Mouse (Mus musculus): ENCODE results near the gene Lca5. TPM values are rescaled to one million over a fixed set of nuclear protein-coding genes. Genes with fewer than 3 reads are reported as not detected.
A peak's percentile ranks its signal among the peaks of the same experiment; 100 is the strongest.

The Lca5 gene
- total RNA-seq (2021): 6.1 and 6.5 TPM in 2 replicates
- long read RNA-seq, experiment 1: 0 reads
- long read RNA-seq, experiment 2, partial matches to known transcripts: 0 of 3 reads
- long read RNA-seq, experiment 2, other reads (novel, unspliced or antisense): 3 of 3 reads

- DNase-seq: peak; percentile 95
These were observed at the start of gene Lca5 for GRCm38 (mm10) chr9:83440392-83441357. Gene Lca5 (minus strand): TSS chr9:83441127.

- DNase-seq: no peak
These were observed 47.7 kb upstream of the Lca5 start for GRCm38 (mm10) chr9:83488491-83489210.

GRCm38 (mm10) chr9:83487771-83488470 lies 47.0 kb upstream of the Lca5 start:
- DNase-seq: no peak

- DNase-seq: peak; percentile 78
These were observed 45.0 kb upstream of the Lca5 start for GRCm38 (mm10) chr9:83485966-83486365.

- DNase-seq: no peak
These were observed 44.4 kb upstream of the Lca5 start for GRCm38 (mm10) chr9:83485357-83485756.

- peak; percentile 13 for DNase-seq
These were observed 42.5 kb upstream of the Lca5 start for GRCm38 (mm10) chr9:83483419-83483818.

- no peak for DNase-seq
These were observed 41.4 kb upstream of the Lca5 start for GRCm38 (mm10) chr9:83482176-83482949.

- DNase-seq: no peak
These were observed 28.9 kb upstream of the Lca5 start for GRCm38 (mm10) chr9:83469871-83470270.

- peak; percentile 76 for DNase-seq
These were observed 6.8 kb upstream of the Lca5 start for GRCm38 (mm10) chr9:83447771-83448170.

- no peak for DNase-seq
These were observed 6.2 kb upstream of the Lca5 start for GRCm38 (mm10) chr9:83447176-83447575.

- DNase-seq: no peak
These were observed 3.3 kb downstream of the Lca5 start for GRCm38 (mm10) chr9:83437621-83438020.

GRCm38 (mm10) chr9:83434489-83434888 lies 6.4 kb downstream of the Lca5 start:
- no peak for DNase-seq

GRCm38 (mm10) chr9:83433661-83434060 lies 7.3 kb downstream of the Lca5 start:
- DNase-seq: peak; percentile 65

- DNase-seq: no peak
These were observed 13.0 kb downstream of the Lca5 start for GRCm38 (mm10) chr9:83427926-83428325.

- DNase-seq: no peak
These were observed 22.0 kb downstream of the Lca5 start for GRCm38 (mm10) chr9:83418965-83419364.

- peak; percentile 49 for DNase-seq
These were observed 27.9 kb downstream of the Lca5 start for GRCm38 (mm10) chr9:83413046-83413445.

GRCm38 (mm10) chr9:83405150-83405549 lies 35.8 kb downstream of the Lca5 start:
- no peak for DNase-seq

GRCm38 (mm10) chr9:83400783-83401182 lies 40.1 kb downstream of the Lca5 start:
- no peak for DNase-seq

GRCm38 (mm10) chr9:83399414-83399813 lies 41.5 kb downstream of the Lca5 start:
- no peak for DNase-seq

GRCm38 (mm10) chr9:83398260-83398659 lies 42.7 kb downstream of the Lca5 start:
- DNase-seq: no peak

- no peak for DNase-seq
These were observed 45.5 kb downstream of the Lca5 start for GRCm38 (mm10) chr9:83395456-83395855.

- DNase-seq: no peak
These were observed 48.9 kb downstream of the Lca5 start for GRCm38 (mm10) chr9:83391996-83392395.
